Mouse (Mus musculus) liver (tissue): ENCODE data around the gene Gars.
A peak's percentile ranks its signal among the peaks of the same experiment; 100 is the strongest.

Experiments
- DNase-seq: peaks from one replicate; pipeline ENCODE4 v3.0.0-alpha.2; 2020; ENCODE audit warnings: mixed read lengths

Gars gene

GRCm38 (mm10) chr6:55098603-55099002, 60.8 kb downstream of the Gars start:
- no peak for DNase-seq

- peak; percentile 51 for DNase-seq
These were observed 70.6 kb downstream of the Gars start for GRCm38 (mm10) chr6:55108358-55108757.

GRCm38 (mm10) chr6:55117325-55118109, 79.7 kb downstream of the Gars start:
- peak; percentile 64 for DNase-seq

GRCm38 (mm10) chr6:55123056-55123455, 85.2 kb downstream of the Gars start:
- DNase-seq, result no peak

- no peak for DNase-seq
These were observed 88.8 kb downstream of the Gars start for GRCm38 (mm10) chr6:55126576-55126975.

- DNase-seq, result no peak
These were observed 90.6 kb downstream of the Gars start for GRCm38 (mm10) chr6:55128391-55128790.
